7 mouse cellular contexts compared by ENCODE assay signal in genomic region chr9:48736361-48737209, GRCm38 (mm10).
DNase-seq lines count a peak whose midpoint lies in the region; ATAC-seq lines count a peak whose summit lies in the region.

No protein-coding gene starts in this region.

- no peak for ATAC-seq in kidney, embryonic 15.5 days (replicated peaks; ENCODE audit: low FRiP score)
- peak; percentile 25; the same call in 1 of the 2 replicates for ATAC-seq in hindbrain, embryonic 14.5 days (ENCODE audit: low FRiP score)
- no peak for ATAC-seq in lung, embryonic 15.5 days (ENCODE audit: borderline replicate concordance, extremely low read depth, low FRiP score, low TSS enrichment)
- no peak for ATAC-seq in activated CD4-positive, CD25-positive, alpha-beta regulatory T cell, adult 4 months

- H3K27ac ChIP-seq in kidney, embryonic 15.5 days = 0 out of 2 replicates have a peak overlapping the region, but pooled peaks have one; percentile 64
- peak overlapping the region; percentile 80 for H3K27ac ChIP-seq in hindbrain, embryonic 14.5 days
- peak overlapping the region; percentile 83 for H3K27ac ChIP-seq in lung, embryonic 15.5 days

- H3K27me3 ChIP-seq in kidney, embryonic 15.5 days = peaks cover 51% of the 10 kb centered on the region
- no peaks in the 10 kb centered on the region for H3K27me3 ChIP-seq in hindbrain, embryonic 14.5 days (ENCODE audit: control insufficient read depth, insufficient read depth, low read length)
- peaks cover 18% of the 10 kb centered on the region for H3K27me3 ChIP-seq in lung, embryonic 15.5 days

- WGBS in kidney, embryonic 15.5 days = 44% methylated on average over 10 of the region's 10 CpGs
- 25% methylated on average over 10 of the region's 10 CpGs for WGBS in hindbrain, embryonic 14.5 days
- 32% methylated on average over 10 of the region's 10 CpGs for WGBS in lung, embryonic 15.5 days

- H3K4me2 ChIP-seq in kidney, embryonic 15.5 days = peak overlapping the region; percentile 44
- peak overlapping the region; percentile 28 for H3K4me2 ChIP-seq in hindbrain, embryonic 14.5 days (replicated peaks)
- peak overlapping the region; percentile 42 for H3K4me2 ChIP-seq in lung, embryonic 15.5 days

- no peaks in the 10 kb centered on the region for H3K9me3 ChIP-seq in kidney, embryonic 15.5 days (replicated peaks)
- no peaks in the 10 kb centered on the region for H3K9me3 ChIP-seq in hindbrain, embryonic 14.5 days (ENCODE audit: control insufficient read depth, low read length)
- H3K9me3 ChIP-seq in lung, embryonic 15.5 days = no peaks in the 10 kb centered on the region

- no peak overlapping the region for H3K4me3 ChIP-seq in kidney, embryonic 15.5 days (replicated peaks)
- H3K4me3 ChIP-seq in hindbrain, embryonic 14.5 days (replicated peaks; ENCODE audit: low read length) = no peak overlapping the region
- H3K4me3 ChIP-seq in lung, embryonic 15.5 days = no peak overlapping the region

- peaks cover 73% of the 10 kb centered on the region for H3K4me1 ChIP-seq in kidney, embryonic 15.5 days
- H3K4me1 ChIP-seq in hindbrain, embryonic 14.5 days (replicated peaks; ENCODE audit: control insufficient read depth, insufficient read depth, low read length) = peaks cover 75% of the 10 kb centered on the region
- peaks cover 79% of the 10 kb centered on the region for H3K4me1 ChIP-seq in lung, embryonic 15.5 days

- H3K36me3 ChIP-seq in kidney, embryonic 15.5 days = no peaks in the 10 kb centered on the region
- H3K36me3 ChIP-seq in hindbrain, embryonic 14.5 days (replicated peaks; ENCODE audit: control insufficient read depth, insufficient read depth) = no peaks in the 10 kb centered on the region
- H3K36me3 ChIP-seq in lung, embryonic 15.5 days = no peaks in the 10 kb centered on the region

- no peak for DNase-seq in kidney, adult 11 months
- DNase-seq in fat pad, adult 2 months (ENCODE audit: extremely low read depth, low read depth, low spot score) = peak; percentile 86
- peak; percentile 69 for DNase-seq in hindbrain, embryonic 14.5 days (ENCODE audit: low spot score)
- no peak for DNase-seq in ovary, postnatal 14 days (ENCODE audit: low spot score)

- no peak overlapping the region for H3K9ac ChIP-seq in kidney, embryonic 15.5 days
- H3K9ac ChIP-seq in hindbrain, embryonic 14.5 days = peak overlapping the region; percentile 18; the same call in 1 of the 2 replicates
- H3K9ac ChIP-seq in lung, embryonic 15.5 days = no peak overlapping the region

Comparison
In these comparisons a context has a peak if more than half of its experiments do, and no peak if none do; other contexts are left out.
1. DNase-seq: peak in fat pad, adult 2 months (single experiment) and hindbrain, embryonic 14.5 days (single experiment); none in kidney, adult 11 months (single experiment) and ovary, postnatal 14 days (single experiment).
2. Peak in every context shown above with its lines, with median percentiles within 50 percentile points of each other: H3K27ac ChIP-seq and H3K4me2 ChIP-seq.